Mouse (Mus musculus) spleen, postnatal 36 days (tissue): Measurements from ENCODE around the gene Myadm.

ENCODE experiments used
- DNase-seq, 2 experiments: peaks; one replicate each; pipeline ENCODE4 v3.0.0; 2022; ENCODE audit warnings: low spot score in 2 of 2, mixed read lengths in 1 of 2

Gene Myadm

GRCm38 (mm10) chr7:3317704-3318103 is 28.8 kb downstream of the Myadm start:
- no peak for DNase-seq

GRCm38 (mm10) chr7:3320856-3321255 is 32.0 kb downstream of the Myadm start:
- no peak for DNase-seq

DNA sequence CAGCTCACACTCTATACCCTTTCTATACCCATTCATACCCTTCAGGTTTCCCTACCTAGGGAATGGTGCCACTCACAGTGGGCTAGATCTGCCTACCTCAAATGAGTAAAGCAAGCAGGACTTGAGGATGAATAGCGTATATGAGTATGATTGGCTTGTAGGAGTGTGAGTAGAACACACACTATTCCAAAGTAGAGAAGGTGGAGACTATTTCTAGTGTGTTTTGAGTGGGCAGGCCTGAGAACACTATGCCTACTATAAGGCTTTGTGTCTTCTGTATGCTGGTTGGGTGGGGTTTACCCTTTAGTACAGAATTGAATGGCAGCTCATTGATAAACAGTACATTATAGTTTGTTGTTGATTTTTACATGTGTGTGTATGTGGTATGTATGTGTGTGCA is 34.9 kb downstream of the Myadm start:
- DNase-seq, result no peak

- DNase-seq, result no peak
Measured at GRCm38 (mm10) chr7:3327961-3328360, 39.1 kb downstream of the Myadm start.

- DNase-seq, result peak; percentile 47 to 51
Measured at GRCm38 (mm10) chr7:3329776-3330546, 41.1 kb downstream of the Myadm start.

GRCm38 (mm10) chr7:3331171-3331570 is 42.3 kb downstream of the Myadm start:
- DNase-seq, result no peak

- DNase-seq, result no peak
Measured at GRCm38 (mm10) chr7:3331581-3332223, 42.8 kb downstream of the Myadm start.

GRCm38 (mm10) chr7:3332224-3332615 is 43.3 kb downstream of the Myadm start:
- DNase-seq, result no peak

DNA sequence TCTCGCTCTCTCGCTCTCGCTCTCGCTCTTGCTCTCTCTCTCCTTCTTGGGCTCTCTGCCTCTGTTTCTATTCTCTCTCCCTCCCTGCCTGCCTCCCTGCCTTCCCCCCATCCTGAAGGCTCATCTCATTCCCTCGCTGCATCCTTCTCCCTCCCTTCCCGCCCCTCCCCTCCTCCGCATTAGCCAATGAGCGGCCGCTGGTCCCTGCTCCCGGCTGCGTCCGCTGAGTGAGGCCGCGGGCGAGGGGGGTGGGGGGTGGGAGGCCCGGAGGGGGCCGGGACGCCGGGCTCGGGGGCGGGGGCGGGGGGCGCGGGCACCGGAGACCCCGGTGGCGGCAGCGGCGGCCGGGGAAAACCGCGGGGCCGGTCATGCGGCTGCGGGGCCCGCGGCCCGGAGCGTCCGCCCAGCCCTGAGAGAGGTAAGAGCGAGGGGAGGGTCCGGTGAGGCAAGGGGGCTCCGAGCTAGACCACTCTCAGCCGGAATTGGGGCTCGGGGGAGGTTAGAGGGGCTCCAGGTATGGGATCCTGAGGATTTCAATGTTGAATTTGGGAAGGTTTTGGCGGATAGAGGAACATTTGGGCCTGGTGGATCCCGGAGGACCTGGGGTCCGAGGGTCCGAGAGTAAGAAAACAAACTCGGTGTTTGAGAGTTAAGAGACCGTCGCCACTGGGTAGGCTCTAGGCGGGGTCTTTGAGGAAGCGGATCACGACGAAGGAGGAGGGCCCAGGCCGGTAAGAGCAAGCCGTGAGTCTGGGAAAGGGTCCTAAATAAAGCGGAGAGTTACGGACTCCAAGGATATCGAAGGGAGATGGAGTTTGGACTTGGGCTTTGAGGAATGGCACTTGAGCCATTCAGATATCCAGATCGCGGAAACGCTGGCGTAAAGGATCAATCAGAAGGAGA is 44.0 kb downstream of the Myadm start, which contains the start of gene Cacng7:
Gene Cacng7 (plus strand): TSS at position 337 of the 903 bp plus-strand sequence.
- DNase-seq, result no peak

GRCm38 (mm10) chr7:3333542-3333941 is 44.7 kb downstream of the Myadm start:
- DNase-seq, result no peak

GRCm38 (mm10) chr7:3336412-3336811 is 47.5 kb downstream of the Myadm start:
- DNase-seq, result no peak

GRCm38 (mm10) chr7:3338286-3338935 is 49.5 kb downstream of the Myadm start:
- no peak for DNase-seq

DNA sequence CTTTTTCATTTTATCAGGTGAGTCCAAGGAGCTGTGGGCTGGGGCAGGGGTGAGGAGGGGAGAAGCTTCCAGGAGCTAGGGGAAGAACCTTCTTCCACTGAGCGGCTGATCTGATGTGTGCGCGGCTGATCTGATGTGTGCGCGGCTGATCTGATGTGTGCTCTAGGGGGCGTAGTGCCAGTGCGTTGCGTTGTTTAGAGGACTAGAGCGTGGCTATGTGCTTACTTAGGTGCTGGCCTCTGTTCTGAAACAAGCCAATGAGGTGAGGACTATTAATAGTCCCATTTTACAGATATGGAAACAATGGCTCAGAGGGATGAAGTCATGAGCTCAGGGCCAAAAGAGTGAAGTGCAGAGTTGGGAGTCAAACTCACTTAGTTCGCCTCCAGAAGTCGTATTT is 50.1 kb downstream of the Myadm start:
- DNase-seq, result no peak

- DNase-seq, result no peak
Measured at GRCm38 (mm10) chr7:3343861-3344260, 55.0 kb downstream of the Myadm start.

- no peak for DNase-seq
Measured at GRCm38 (mm10) chr7:3345301-3345700, 56.4 kb downstream of the Myadm start.

GRCm38 (mm10) chr7:3347366-3348287 is 58.7 kb downstream of the Myadm start:
- DNase-seq, result no peak

DNA sequence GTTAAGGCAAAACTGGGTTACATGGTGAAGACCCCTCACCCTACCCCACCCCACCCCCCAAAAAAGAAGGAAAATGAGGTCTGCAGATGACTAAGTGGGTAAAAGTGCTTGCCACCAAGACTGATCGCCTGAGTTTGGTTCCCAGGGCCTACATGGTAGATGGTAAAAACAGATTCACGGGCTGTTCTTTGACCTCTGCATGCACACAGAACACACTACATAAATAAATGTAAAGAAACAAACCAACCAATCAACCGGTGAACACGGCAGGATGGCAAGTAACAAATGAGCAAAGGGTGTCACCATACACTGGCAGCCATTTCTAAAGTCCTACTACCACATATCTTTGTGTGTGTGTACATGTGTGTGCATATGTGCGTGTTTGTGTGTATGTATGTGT is 59.4 kb downstream of the Myadm start:
- DNase-seq, result no peak

GRCm38 (mm10) chr7:3349775-3350174 is 60.9 kb downstream of the Myadm start:
- no peak for DNase-seq
